Mouse (Mus musculus) ES-E14 (cell line): ENCODE results near the gene Recql5. TPM values are rescaled to one million over a fixed set of nuclear protein-coding genes. Genes with fewer than 3 reads are reported as not detected.

Experiments
- DNase-seq: peaks from one replicate; pipeline ENCODE4 v3.0.0-alpha.2; 2013; ENCODE audit warnings: low read depth, low spot score
- H3K27ac ChIP-seq: 2 replicates; pipeline ENCODE4 v1.5.1; 2012; ENCODE audit warnings: low read depth, mild to moderate bottlenecking, low read length, moderate library complexity, mixed read lengths; ENCODE audit not compliant: poor library complexity, insufficient read depth, severe bottlenecking
- H3K36me3 ChIP-seq: 2 replicates; pipeline ENCODE4 v1.6.1; 2012; ENCODE audit warnings: mild to moderate bottlenecking, low read length, moderate library complexity, mixed read lengths; ENCODE audit not compliant: control insufficient read depth, poor library complexity, insufficient read depth, severe bottlenecking
- H3K4me1 ChIP-seq, 2 experiments: fragments of 150-350 bp in 1 of 2; sonication (generic) in 1 of 2; 2 replicates each; pipeline ENCODE4 v1.6.1; 2012; ENCODE audit warnings: low read length in 2 of 2, mild to moderate bottlenecking in 1 of 2, mixed read lengths in 1 of 2; ENCODE audit not compliant: control insufficient read depth in 2 of 2, insufficient read depth in 2 of 2, poor library complexity in 1 of 2
- H3K4me3 ChIP-seq, 2 experiments: fragments of 150-350 bp in 1 of 2; sonication (generic) in 1 of 2; 2 replicates each; pipeline ENCODE4 v1.5.1; 2012; ENCODE audit warnings: low read length in 2 of 2, low read depth in 1 of 2, mild to moderate bottlenecking in 1 of 2, mixed read lengths in 1 of 2; ENCODE audit not compliant: insufficient read depth in 1 of 2, poor library complexity in 1 of 2, severe bottlenecking in 1 of 2
- H3K9ac ChIP-seq: 2 replicates; pipeline ENCODE4 v1.6.1; 2012; ENCODE audit warnings: low read depth, mild to moderate bottlenecking, low read length, mixed read lengths; ENCODE audit not compliant: poor library complexity, insufficient read depth, severe bottlenecking
- H3K9me3 ChIP-seq: fragments of 150-350 bp; sonication (generic); 2 replicates; pipeline ENCODE4 v1.6.1; 2012; ENCODE audit warnings: low read depth, mild to moderate bottlenecking, low read length; ENCODE audit not compliant: control insufficient read depth, insufficient read depth
- CHD2 ChIP-seq: IDR thresholded peaks from 2 replicates; pipeline ENCODE4 v1.6.1; 2014; ENCODE audit warnings: mild to moderate bottlenecking, low read depth, low read length, inconsistent platforms
- HCFC1 ChIP-seq: IDR thresholded peaks from 2 replicates; pipeline ENCODE4 v1.6.1; 2012; ENCODE audit warnings: low read length, inconsistent platforms, borderline replicate concordance; ENCODE audit not compliant: insufficient read depth
- MAFK ChIP-seq: IDR thresholded peaks from 2 replicates; pipeline ENCODE4 v1.6.1; 2014; ENCODE audit warnings: mild to moderate bottlenecking, low read depth, low read length, inconsistent platforms; ENCODE audit not compliant: insufficient read depth
- ZC3H11A ChIP-seq: IDR thresholded peaks from 2 replicates; pipeline ENCODE4 v1.6.1; 2012; ENCODE audit warnings: low read depth, mild to moderate bottlenecking, inconsistent platforms, low read length, borderline replicate concordance
- ZNF384 ChIP-seq: IDR thresholded peaks from 2 replicates; pipeline ENCODE4 v1.6.1; 2012; ENCODE audit warnings: low read depth, low read length, inconsistent platforms
- in situ Hi-C, 2 experiments: fragments of 600-800 bp; cut with MboI; formaldehyde crosslinking; loops; one replicate each; pipeline ENCODE4 v1.15.1; 2025; ENCODE audit warnings: low sequenced_read_pairs in 2 of 2, inconsistent platforms in 1 of 2; ENCODE audit not compliant: unreplicated experiment in 2 of 2
- total RNA-seq: library from RNA; depleted of rRNA; stranded (reverse); fragments of 300-350 nt; gene quantifications from 2 replicates; pipeline ENCODE4 v1.2.3, GENCODE M21; 2012

Recql5 gene
- total RNA-seq, 1 experiment = 28.0 TPM

GRCm38 (mm10) chr11:115904956-115905790, 28.1 kb downstream of the Recql5 start:
- peak overlapping the region; percentile 5; the same call in 1 of the 2 replicates for H3K27ac ChIP-seq
- no peaks in the 10 kb centered on the region; the same call in 1 of the 2 replicates for H3K36me3 ChIP-seq
- peaks cover 0 to 13% of the 10 kb centered on the region in 2 experiments; a peak in 2 of 4 replicates for H3K4me1 ChIP-seq
- no peak for DNase-seq
- no peak overlapping the region for H3K4me3 ChIP-seq
- TF ChIP-seq HCFC1 = no peak
- no peak for TF ChIP-seq MAFK
- TF ChIP-seq CHD2 = no peak
- no peak for TF ChIP-seq ZNF384
- TF ChIP-seq ZC3H11A = no peak
- H3K9me3 ChIP-seq = no peaks in the 10 kb centered on the region
- no peak overlapping the region for H3K9ac ChIP-seq
- in situ Hi-C loops = no loop called here

- in situ Hi-C loops = no loop called here
Measured at GRCm38 (mm10) chr11:115904231-115904955, 28.9 kb downstream of the Recql5 start.

GRCm38 (mm10) chr11:115903384-115904230, 29.7 kb downstream of the Recql5 start:
- Histone ChIP-seq H3K9me3 (no peaks in the 10 kb centered on the region), H3K4me1 (peaks cover 0 to 18% of the 10 kb centered on the region in 2 experiments; a peak in 2 of 4 replicates), H3K36me3 (no peaks in the 10 kb centered on the region; the same call in 1 of the 2 replicates), H3K9ac (no peak overlapping the region), H3K27ac (no peak overlapping the region), H3K4me3 (no peak overlapping the region)
- in situ Hi-C loops = no loop called here
- TF ChIP-seq HCFC1 (no peak), ZNF384 (no peak), CHD2 (no peak), ZC3H11A (no peak), MAFK (no peak)
- no peak for DNase-seq

More at GRCm38 (mm10) chr11:115904231-115904955, 28.9 kb downstream of the Recql5 start:
- H3K9me3 ChIP-seq = no peaks in the 10 kb centered on the region
- H3K4me3 ChIP-seq = no peak overlapping the region
- DNase-seq = no peak
- TF ChIP-seq CHD2 = no peak
- no peak for TF ChIP-seq MAFK
- no peak for TF ChIP-seq HCFC1
- no peak for TF ChIP-seq ZNF384
- no peak for TF ChIP-seq ZC3H11A
- H3K36me3 ChIP-seq = no peaks in the 10 kb centered on the region; the same call in 1 of the 2 replicates
- no peak overlapping the region for H3K9ac ChIP-seq
- H3K27ac ChIP-seq = no peak overlapping the region; the same call in 1 of the 2 replicates
- peaks cover 0 to 18% of the 10 kb centered on the region in 2 experiments; a peak in 2 of 4 replicates for H3K4me1 ChIP-seq

- no peak overlapping the region for H3K4me3 ChIP-seq
- no peaks in the 10 kb centered on the region for H3K9me3 ChIP-seq
- peaks cover 0 to 18% of the 10 kb centered on the region in 2 experiments; a peak in 2 of 4 replicates for H3K4me1 ChIP-seq
- H3K9ac ChIP-seq = no peak overlapping the region
- TF ChIP-seq ZNF384 (no peak), HCFC1 (no peak), ZC3H11A (no peak), MAFK (no peak), CHD2 (no peak)
- no peak for DNase-seq
- in situ Hi-C loops = no loop called here
- H3K36me3 ChIP-seq = no peaks in the 10 kb centered on the region; the same call in 1 of the 2 replicates
- H3K27ac ChIP-seq = no peak overlapping the region
Measured at GRCm38 (mm10) chr11:115902831-115903230, 30.4 kb downstream of the Recql5 start.
